Mouse (Mus musculus) CD4-positive, CD25-positive, alpha-beta regulatory T cell, adult 4 months (primary cell): ENCODE data around the gene Cnnm2. TPM values are rescaled to one million over a fixed set of nuclear protein-coding genes. Genes with fewer than 3 reads are reported as not detected.
"Not testable (repeated sequence)": the region's sequence is repeated elsewhere in the genome, so short reads cannot be mapped to it uniquely, and the experiment has no call there.

Experiments
- ATAC-seq: one replicate; pipeline ENCODE4 v1.8.0; 2017
- polyA plus RNA-seq, 2 experiments: library from polyadenylated mRNA; unstranded; fragments of 100-300 nt; shearing (Covaris generic); gene quantifications; one replicate each; pipeline ENCODE4 v1.2.1; 2017

The Cnnm2 gene
- polyA plus RNA-seq: under 1 TPM; 0.42 to 0.61 TPM

DNA sequence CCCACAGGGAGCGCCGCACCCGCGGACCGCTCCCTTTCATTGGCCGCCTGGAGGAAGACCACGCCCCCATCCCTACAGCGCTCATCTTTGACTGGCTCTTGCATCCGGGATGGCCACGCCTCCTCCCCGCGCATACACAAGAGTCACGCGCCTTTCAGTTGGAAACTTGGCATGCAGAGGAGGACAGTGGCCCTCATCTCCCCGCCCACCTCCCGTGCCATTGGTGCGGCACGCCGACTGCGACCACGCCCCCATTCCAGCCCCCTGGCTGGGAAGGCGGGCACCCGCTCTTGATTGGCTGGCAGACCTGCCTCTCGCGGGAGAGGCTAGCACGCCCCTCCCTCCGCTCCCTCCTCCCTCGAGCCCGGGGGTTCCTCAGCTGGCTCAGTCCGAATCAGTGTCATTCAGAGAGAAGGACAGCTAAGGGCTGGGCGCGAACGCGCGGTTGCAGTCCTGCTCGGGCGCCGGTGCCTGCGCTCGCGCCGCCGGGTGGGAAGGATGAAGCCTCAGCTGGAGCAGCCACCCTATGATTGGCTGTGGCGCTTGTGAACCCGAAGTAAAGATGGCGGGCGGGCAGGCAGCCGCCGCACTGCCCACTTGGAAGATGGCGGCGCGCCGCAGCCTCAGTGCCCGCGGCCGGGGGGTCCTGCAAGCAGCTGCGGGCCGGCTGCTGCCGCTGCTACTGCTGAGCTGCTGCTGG, at the start of gene Cnnm2:
TSS of gene Cnnm2 (plus strand) at position 350 of the 700 bp plus-strand sequence.
- peak; percentile 87 for ATAC-seq

DNA sequence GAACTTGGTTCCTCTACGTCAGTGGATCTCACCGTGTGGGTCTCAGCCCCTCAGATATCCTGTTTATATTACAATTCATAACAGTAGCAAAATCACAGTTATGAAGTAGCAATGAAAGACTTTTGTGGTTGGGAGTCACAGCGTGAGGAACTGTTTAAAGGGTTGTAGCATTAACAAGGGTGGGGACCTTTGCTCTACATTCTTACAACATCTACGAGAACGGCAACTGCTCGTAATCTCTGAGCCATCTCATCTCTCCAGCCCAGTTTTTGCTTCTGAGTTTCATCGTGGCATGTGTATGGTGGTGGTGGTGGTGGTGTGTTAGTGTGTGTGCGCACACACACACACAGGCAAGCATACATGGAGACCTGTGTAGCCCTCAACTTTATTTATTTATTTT, 47.2 kb upstream of the Cnnm2 start:
- ATAC-seq: no peak

DNA sequence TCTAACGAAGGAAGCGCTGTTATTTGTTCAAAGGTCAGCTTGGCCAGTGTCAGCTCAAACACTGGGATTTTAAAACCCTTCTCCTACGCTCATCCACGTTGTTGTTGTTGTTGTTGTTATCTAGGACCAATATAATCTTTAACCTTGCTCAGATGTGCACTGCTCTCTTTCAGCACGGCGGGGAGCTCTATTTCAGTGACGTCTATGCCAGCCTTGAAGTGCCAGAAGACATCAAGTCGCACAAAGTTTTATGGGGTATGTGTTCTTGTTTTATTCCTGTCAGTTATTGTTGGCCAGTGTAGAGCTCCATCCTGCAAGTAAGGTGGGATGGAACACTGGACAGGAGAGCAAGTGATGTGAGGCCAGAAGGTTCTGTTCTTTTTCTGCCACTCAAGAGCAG, 46.4 kb upstream of the Cnnm2 start:
- no peak for ATAC-seq

DNA sequence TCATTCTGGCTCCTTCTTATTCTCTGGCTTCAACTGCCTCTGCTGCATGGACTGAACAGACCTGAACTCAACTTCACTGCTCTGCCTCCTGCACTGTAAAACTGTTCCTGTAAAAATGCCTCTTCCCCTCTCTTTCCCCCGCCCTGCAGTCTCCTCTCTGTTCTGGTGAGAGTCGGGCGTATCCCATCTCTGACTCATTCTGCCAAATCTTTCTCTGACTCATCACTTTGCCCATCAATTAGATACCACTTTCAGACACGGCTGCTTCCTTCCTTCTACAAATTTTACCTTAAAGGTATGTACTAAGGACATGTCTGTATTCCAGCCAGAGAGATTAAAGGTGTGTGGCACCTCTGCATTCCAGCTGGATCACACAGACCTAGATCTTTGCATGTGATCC, 43.2 kb upstream of the Cnnm2 start:
- no peak for ATAC-seq

DNA sequence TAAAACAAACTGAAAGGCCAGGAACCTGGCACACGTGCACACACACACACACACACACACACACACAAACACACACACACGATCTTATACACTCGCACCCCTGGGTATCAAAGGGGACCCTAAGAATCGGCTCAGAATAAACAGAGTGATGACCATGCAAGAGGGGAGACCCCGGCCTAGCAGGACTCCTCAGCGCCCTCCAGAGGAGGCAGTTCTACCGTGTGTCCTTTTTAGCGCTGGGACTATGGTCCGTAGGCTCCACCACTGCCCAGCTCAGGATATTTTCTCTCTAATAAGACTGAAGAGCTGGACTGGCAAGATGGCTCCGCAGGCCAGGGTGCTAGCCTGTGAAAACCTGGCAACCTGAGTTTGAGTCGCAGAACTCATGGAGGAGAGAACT, 37.0 kb upstream of the Cnnm2 start:
- no peak for ATAC-seq

DNA sequence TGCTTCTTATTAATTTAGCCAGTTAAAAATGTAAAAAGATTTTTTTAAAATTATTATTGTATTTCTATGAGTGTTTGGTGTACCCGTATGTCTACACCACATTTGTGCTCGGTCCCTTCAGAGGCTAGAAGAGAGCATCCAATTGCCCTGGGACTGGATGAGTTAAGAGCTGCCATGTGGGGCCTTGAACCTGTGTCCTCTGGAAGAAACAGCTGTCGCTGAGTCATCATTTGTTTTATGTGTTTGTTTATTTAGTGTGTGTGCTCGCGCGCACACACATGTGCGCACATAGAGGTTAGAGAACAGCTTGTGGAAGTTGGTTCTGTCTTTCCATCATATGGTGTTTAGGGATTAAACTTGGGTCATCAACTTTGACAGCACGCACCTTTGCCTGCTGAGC, 35.3 kb upstream of the Cnnm2 start:
- no peak for ATAC-seq

DNA sequence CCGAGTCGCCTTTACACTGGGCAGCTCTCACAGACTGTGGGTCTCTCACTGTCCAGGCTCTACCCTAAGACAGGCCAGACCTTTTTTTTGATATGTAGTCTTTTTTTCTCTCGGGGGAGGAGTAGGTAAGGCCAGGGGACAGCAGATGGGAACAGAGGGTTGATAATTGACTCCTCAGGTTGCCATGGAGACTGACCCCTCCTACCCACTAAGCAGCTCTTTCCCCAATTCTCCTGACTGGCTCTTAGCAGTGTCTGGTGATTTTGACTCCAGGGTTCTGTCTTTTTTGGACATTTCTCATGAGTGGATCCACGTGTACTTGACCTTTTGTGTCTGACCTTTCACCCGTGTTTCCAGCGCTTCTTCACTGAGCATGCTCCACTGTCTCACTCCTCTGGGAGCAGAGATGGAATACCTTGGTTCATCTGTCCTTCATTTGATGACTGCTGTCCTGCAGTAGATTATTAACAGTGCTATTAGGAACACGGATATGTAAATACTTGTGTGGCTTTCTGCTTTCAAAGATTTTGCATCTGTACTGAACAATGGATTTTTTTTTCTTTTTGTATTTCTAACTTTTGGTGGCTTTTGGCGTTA, 34.2 kb upstream of the Cnnm2 start:
- ATAC-seq: no peak

DNA sequence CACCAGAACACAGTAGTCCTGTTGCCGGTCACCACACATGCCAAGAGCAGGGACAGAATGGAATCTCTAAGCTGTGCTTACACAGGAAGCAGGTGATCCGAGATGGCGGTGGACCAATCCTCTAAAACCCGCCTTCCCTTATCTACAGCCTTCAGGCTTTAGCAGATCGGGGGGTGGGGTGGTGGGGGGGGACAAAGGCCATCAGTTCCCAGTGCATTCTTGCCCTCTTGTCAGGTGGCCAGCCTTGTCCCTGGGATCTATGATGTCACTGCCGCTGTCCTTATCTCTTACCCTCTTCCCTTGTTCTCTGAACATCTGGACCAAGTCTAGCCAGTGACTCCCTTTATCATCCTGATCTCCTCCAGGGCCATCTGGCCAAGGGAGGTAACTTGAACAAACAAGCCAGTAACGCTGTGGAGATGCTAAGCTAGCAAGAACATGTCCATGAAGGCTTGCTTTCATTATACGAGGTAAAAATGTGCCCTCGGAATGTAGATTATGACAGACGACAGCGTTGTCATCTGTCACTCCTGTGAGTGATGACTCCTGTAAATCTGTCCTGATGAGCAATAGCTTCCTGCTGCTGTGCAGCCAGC, 33.4 kb upstream of the Cnnm2 start:
- ATAC-seq: no peak

DNA sequence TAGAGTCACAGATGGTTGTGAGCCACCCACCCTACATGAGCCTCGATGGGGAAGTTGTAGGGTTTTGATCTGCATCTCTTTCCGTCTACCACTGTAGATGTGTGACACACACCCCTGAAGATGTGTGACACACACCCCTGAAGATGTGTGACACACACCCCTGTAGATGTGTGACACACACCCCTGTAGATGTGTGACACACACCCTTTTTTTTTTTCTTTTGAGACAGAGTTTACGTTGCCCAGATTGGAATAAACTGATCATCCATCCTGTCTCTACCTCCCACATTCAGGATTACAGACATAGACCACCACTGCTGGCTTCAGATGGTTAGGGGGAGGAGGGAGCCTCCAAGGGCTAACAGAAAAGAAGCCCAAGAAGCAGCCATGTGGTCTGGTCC, 32.5 kb upstream of the Cnnm2 start:
- ATAC-seq: no peak

DNA sequence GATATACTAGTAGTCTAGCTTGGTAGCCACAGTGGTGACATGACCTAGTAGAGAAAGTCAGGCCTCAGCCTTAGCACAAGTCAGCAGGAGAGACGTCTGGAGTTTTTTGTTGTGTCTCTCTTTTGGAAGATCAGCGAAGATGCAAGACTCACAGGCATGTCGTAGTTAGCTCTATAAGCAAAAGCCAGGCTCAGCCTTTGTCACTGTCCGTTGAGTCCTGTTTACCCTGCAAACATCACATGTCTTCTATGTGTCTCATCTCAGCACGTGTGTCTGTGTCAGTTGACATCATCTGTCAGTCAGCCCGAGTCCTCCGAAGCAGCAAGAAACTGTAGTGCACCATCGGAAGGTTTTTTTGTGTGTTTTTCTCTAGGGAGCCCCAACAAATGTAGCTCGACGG, 30.0 kb upstream of the Cnnm2 start:
- ATAC-seq: no peak

DNA sequence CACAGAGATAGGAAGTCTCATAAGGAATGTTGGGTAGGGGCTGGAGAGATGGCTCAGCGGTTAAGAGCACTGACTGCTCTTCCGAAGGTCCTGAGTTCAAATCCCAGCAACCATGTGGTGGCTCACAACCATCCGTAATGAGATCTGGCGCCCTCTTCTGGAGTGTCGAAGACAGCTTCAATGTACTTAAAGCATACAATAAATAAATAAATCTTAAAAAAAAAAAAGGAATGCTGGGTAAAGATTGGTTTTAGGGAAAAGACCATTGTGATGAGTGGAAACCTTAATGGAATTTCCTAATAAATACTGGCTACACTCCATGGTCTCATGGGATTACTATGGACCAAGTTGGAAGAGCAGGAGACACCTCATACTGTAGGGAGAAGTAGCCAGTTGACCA, 28.7 kb upstream of the Cnnm2 start:
- ATAC-seq: not testable (repeated sequence)

DNA sequence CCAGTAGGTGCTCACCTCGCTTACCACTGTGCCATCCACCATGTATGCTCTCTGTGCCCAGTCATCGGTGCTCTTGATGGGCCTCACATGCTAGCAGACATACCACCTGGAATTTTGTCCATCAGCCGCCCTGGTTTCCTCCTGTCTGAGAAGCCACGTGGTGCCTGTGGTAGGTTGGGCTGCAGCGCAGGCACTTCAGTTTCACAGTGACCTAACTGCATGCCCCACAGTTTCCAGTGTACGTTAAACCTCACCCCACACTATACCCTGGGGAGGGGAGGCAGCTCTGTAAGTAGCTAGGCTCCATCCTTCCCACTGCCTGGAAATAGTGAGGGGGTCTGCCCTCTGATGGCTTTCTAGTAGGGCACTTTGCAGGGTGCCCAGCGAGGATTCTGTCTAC, 27.8 kb upstream of the Cnnm2 start:
- no peak for ATAC-seq

DNA sequence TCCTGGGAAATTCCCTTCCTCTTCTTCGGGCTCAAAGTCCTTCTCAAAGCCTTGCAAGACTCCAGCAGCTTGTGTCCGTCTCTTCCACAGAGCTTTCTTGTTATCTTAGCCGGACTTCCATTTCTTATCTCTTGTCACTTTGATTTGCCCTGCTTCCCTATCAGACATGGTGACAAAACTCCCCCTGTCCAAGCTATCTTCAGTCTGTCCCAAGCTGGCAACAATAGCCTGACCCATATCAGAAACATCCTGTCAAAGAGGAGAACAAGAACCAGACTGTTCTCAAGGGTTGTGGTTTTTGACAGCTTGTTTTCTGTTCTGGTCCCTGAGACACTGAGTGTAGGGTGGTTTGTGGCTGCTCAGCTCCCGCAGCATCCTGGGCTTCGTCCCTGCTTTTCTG, 26.2 kb upstream of the Cnnm2 start:
- no peak for ATAC-seq

DNA sequence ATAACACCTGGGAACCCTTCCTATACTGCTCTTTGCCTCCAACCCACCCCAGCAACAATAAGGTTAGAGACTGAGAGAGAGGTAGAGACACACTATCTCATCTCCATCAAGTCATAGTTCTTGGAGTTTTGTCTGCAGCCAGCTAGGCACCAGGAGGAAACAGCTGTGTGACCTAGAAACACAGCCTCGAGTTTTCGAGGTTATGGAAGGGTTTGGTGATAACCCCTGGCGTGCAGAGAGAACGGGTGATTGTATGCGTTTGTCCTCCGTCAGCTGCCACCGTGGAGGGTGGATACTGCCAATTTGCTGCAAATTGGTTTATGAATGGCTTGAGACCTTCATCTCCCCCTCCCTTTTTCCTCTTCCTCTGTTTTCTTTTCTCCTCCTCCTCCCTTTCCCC, 24.3 kb upstream of the Cnnm2 start:
- no peak for ATAC-seq

DNA sequence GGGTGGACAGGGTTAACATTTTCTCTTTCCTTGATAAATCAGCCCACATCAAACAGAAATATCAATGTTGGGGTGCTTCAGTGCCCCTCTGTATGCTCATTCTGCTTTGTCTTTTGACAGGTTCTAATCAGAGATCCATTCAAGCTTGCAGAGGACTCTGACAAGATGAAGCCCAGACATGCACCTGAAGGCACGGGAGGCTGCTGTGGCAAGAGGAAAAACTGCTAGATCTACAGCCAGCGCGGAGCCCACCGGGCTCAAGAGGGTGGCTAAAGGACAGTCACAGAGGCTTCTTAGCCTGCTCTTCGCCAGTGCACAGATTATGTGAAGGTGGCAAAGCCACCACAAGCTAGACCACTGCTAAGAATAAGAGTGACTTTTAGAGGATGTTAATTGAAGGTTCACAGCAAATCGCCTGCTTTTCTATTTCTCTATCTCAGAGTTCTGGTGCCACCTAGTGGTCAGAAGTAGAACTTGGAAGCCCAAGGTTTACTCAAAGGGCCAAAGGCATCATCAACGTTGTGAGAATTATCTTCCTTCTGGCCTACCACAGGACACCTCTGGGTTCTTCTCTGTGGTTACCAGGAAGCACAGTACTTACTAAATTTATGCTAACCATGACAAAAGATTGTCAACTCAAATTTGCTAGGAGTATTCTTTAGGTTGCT, 20.9 kb upstream of the Cnnm2 start:
- peak; percentile 62 for ATAC-seq

DNA sequence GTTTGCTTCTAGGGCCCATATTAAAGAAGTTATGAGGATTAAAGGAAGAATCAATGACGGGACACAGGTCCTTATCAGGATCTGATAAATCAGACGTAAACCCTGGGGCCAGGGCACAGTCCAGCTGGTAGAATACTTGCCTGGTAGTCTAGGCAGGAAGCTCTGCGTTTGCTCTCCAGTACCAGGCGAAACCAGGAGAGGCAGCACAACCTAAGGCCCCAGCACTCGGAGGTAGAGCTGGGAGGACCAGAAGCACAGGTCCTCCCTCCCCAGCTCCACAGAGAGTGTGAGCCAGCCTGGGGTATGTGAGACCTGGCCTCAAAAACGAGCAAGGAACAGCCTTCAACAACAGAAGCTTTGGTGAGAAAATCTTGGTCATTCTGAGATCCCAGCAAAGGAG, 19.8 kb upstream of the Cnnm2 start:
- ATAC-seq: no peak

DNA sequence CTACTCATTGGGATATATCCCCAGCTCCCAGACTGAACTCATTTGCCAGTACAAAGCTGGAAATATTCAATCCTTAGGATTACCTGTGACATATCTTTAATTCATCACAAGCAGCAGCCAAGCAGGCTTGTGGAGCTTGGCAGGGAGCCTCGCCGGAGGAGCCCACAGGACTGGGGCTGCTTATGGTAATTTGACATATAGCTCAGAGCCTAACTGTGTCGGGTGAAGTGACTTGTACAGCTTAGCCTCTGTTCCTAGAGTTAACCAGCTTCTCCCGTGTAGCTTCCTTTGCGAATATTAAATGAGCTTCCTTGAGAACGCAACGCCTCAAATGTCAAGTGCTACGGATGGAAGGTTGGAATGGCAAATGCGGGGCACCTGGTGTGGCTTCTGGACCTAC, 16.7 kb upstream of the Cnnm2 start:
- ATAC-seq: no peak

DNA sequence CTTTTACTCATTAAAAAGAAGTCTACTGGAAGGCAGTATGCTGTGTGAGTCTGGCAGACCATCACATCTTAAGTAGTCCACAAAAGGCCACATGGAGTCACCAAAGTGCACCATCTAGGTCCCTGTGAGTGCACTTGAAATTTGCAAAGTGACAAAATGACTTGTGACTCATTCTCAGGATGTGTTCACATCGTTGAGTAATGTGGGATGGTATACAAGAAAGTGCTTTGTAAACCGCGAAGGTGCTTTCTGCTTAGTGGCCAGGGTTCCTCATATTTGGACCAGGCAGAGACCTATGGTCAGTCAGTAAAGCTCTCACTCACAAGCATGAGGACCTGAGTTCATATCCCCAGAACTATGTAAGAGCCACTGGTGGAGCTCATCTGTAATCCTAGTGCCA, 13.6 kb upstream of the Cnnm2 start:
- no peak for ATAC-seq

DNA sequence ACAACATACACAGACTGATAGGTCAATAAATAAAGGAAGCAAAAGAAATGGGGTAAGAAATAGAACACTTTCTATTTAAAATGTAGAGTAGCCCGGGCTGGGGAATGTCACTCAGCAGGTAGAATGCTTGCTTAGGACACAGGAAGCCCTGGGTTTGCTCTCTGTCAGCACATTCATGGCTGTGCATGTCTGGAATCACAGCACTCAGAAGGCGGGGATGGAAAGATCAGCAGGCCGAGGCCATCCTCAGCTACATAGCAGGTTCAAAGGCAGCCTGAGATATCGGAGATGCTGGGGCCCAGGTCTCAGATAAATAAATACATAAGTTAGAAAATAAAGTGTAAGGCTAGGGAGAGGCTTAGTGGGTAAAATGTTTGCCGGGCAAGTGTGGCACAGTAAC, 9.2 kb upstream of the Cnnm2 start:
- no peak for ATAC-seq

DNA sequence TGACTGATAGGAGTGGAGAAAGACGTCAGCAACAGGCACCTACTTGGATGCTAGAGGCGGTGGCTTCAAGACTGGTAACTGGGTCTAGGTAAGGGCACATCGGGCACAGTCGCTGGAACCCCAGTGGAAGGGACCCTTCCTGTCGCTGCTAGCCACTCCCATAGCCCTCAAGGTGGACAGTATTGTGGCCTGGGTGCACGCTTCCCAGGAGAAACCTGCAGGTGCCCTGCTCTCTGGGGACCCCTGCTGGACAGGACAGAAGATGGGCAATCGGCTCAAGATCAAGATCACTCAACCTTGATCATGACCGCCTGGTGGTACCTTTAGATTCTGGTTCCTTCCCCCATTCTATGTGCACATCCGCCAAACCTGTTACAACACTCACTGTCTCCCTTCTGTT, 6.3 kb upstream of the Cnnm2 start:
- ATAC-seq: no peak

DNA sequence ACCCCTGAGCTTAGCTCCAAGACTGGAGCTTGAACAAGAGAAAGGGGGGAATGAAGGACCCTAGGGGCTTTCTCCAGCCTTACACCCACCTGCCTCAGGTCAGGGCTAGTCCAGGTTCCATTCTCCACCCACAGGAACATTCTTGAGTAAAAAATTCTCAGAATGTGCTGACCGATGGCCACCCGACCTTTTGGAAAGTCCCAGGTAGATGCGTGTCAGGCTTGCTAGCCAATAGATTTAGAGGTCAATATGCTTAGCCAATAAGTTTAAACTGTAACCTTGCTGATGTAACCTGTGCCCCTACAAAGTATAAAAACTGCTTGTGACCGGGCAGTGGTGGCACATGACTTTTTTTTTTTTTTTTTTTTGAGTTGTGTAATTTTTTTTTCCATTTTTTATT, 5.2 kb upstream of the Cnnm2 start:
- ATAC-seq: no peak

DNA sequence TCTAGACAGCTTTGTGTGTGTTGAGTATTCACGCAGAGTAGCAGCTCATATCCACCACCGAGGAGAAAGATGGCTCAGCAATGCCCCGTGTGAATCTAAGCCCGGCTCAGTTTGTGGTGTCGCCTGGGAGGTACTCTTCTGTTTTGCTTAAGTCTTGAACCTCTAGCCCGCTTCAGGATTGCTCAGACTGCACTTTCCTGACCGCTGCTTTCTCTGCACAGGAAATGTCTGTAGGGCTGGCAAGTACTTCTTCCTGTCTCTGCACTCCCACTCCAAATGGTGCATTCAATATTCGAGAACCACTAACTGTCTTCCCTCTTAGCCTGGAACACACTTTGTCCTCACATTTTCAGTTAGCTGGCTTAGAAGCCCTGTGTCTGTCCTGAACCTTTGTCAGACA, 2.3 kb upstream of the Cnnm2 start:
- ATAC-seq: no peak

DNA sequence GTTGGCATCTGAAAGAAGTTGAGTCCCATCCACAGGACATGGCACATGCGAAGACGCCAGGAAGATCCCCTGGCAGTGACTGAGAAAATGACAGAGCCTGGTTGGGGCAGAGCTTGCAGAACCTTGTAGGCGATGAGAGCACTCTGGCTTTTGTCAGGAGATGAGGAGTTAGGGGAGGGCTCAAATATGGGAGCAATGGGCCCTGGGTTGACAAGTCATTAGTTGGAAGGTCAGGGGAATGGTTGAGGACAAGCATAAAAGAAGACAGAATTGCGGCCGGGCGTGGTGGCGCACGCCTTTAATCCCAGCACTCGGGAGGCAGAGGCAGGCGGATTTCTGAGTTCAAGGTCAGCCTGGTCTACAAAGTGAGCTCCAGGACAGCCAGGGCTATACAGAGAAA, 1.5 kb upstream of the Cnnm2 start:
- ATAC-seq: not testable (repeated sequence)
